Mouse (Mus musculus) embryonic facial prominence, embryonic 15.5 days (tissue): Measurements from ENCODE around the gene Gm15023. TPM values are rescaled to one million over a fixed set of nuclear protein-coding genes. Genes with fewer than 3 reads are reported as not detected.
"Not testable (repeated sequence)": the region's sequence is repeated elsewhere in the genome, so short reads cannot be mapped to it uniquely, and the experiment has no call there.

ENCODE experiments used
- ATAC-seq: fragments of 200-750 bp; cut with Nextera tagmentation; 2 replicates; pipeline ENCODE4 v1.8.0; 2017; ENCODE audit warnings: low read depth, moderate TSS enrichment; ENCODE audit not compliant: insufficient number of reproducible peaks, low FRiP score, low TSS enrichment
- H3K27ac ChIP-seq: fragments of 300-500 bp; sonication (generic); replicated peaks from 2 replicates; pipeline ENCODE4 v1.5.1; 2015; ENCODE audit warnings: mild to moderate bottlenecking, inconsistent platforms
- H3K27me3 ChIP-seq: fragments of 300-500 bp; sonication (generic); 2 replicates; pipeline ENCODE4 v1.6.1; 2015; ENCODE audit warnings: inconsistent platforms
- H3K36me3 ChIP-seq: fragments of 300-500 bp; sonication (generic); 2 replicates; pipeline ENCODE4 v1.6.1; 2015; ENCODE audit warnings: mild to moderate bottlenecking, inconsistent platforms
- H3K4me1 ChIP-seq: fragments of 300-500 bp; sonication (generic); 2 replicates; pipeline ENCODE4 v1.6.1; 2015; ENCODE audit warnings: inconsistent platforms
- H3K4me2 ChIP-seq: fragments of 300-500 bp; sonication (generic); replicated peaks from 2 replicates; pipeline ENCODE4 v1.6.1; 2015; ENCODE audit warnings: mild to moderate bottlenecking, inconsistent platforms
- H3K4me3 ChIP-seq: fragments of 300-500 bp; sonication (generic); replicated peaks from 2 replicates; pipeline ENCODE4 v1.5.1; 2015; ENCODE audit warnings: mild to moderate bottlenecking, inconsistent platforms
- H3K9ac ChIP-seq: fragments of 300-500 bp; sonication (generic); 2 replicates; pipeline ENCODE4 v1.6.1; 2015; ENCODE audit warnings: inconsistent platforms
- H3K9me3 ChIP-seq: fragments of 300-500 bp; sonication (generic); replicated peaks from 2 replicates; pipeline ENCODE4 v1.6.1; 2016; ENCODE audit warnings: inconsistent platforms
- WGBS: fragments of 180-500 bp; shearing (Covaris S2); methylation state at CpG from one replicate; pipeline ENCODE4 v1.1.7; 2015; 5-methylcytosine and 5-hydroxymethylcytosine counted together
- polyA plus RNA-seq: library from polyadenylated mRNA; unstranded; fragments of >200 nt; fragmentation: Nextera tagmentation; extraction: Ambion mirVana; gene quantifications from 2 replicates; pipeline ENCODE4 v1.2.1, GENCODE M21; 2015

Gm15023 gene
- polyA plus RNA-seq, result 0.11 and 0.20 TPM in 2 replicates

GRCm38 (mm10) chrX:135177532-135177931 lies at the start of gene Gm15023:
Gm15023 (minus strand) TSS chrX:135177632.
- not testable (repeated sequence) for H3K4me3 ChIP-seq, ATAC-seq, H3K9me3 ChIP-seq, H3K36me3 ChIP-seq, H3K9ac ChIP-seq, H3K27ac ChIP-seq, H3K4me2 ChIP-seq, H3K27me3 ChIP-seq, H3K4me1 ChIP-seq
- 100% methylated on average over 5 of the region's 14 CpGs for WGBS

GRCm38 (mm10) chrX:135210436-135211221 lies 33.2 kb upstream of the Gm15023 start, which contains the start of gene Tceal6:
Tceal6 (minus strand) TSS chrX:135210687.
- Histone ChIP-seq H3K4me3 (peak within 1 kb of the TSS; percentile 36), H3K4me2 (peak within 1 kb of the TSS; percentile 49), H3K9ac (no peak within 1 kb of the TSS), H3K36me3 (no peaks in the 10 kb centered on the region), H3K27ac (no peak within 1 kb of the TSS), H3K9me3 (no peaks in the 10 kb centered on the region), H3K27me3 (peaks cover 7% of the 10 kb centered on the region; the same call in 1 of the 2 replicates), H3K4me1 (no peaks in the 10 kb centered on the region)
- 33% methylated on average over 13 of the region's 13 CpGs for WGBS
- no peak for ATAC-seq

- H3K4me3 ChIP-seq, result peak overlapping the region; percentile 36
- H3K4me2 ChIP-seq, result peak overlapping the region; percentile 49
- H3K4me1 ChIP-seq, H3K27ac ChIP-seq, H3K27me3 ChIP-seq, H3K9ac ChIP-seq, H3K9me3 ChIP-seq, H3K36me3 ChIP-seq: not testable (repeated sequence)
- WGBS, result 20% methylated on average over 21 of the region's 21 CpGs
- ATAC-seq, result 0 out of 2 replicates have a peak, but pooled peaks have one; percentile 29
These were observed 32.5 kb upstream of the Gm15023 start for GRCm38 (mm10) chrX:135209773-135210435.

GRCm38 (mm10) chrX:135189924-135190323 lies 12.5 kb upstream of the Gm15023 start:
- not testable (repeated sequence) for H3K9me3 ChIP-seq, H3K9ac ChIP-seq, ATAC-seq, H3K27me3 ChIP-seq, H3K27ac ChIP-seq, H3K4me1 ChIP-seq, H3K4me2 ChIP-seq, H3K36me3 ChIP-seq, H3K4me3 ChIP-seq
- WGBS, result no CpG with 5 or more reads among the region's 6 CpGs

GRCm38 (mm10) chrX:135188661-135189060 lies 11.2 kb upstream of the Gm15023 start:
- not testable (repeated sequence) for H3K4me2 ChIP-seq, H3K27me3 ChIP-seq, H3K9ac ChIP-seq, H3K36me3 ChIP-seq, ATAC-seq, H3K9me3 ChIP-seq, H3K4me1 ChIP-seq, H3K27ac ChIP-seq, H3K4me3 ChIP-seq
- WGBS, result no CpG with 5 or more reads among the region's 3 CpGs

Other genes starting within 250 kb of the Gm15023 start
- gene Nxf2, start 212.9 kb downstream of the Gm15023 start, polyA plus RNA-seq, result 0.62 and 0.84 TPM in 2 replicates
- 5.1 and 6.1 TPM in 2 replicates for gene Zmat1, start 168.4 kb downstream of the Gm15023 start, polyA plus RNA-seq
- gene Tceal6, start 33.1 kb upstream of the Gm15023 start, polyA plus RNA-seq, result 9.1 and 15.7 TPM in 2 replicates
- 0.07 TPM in 1 of 2 replicates, not detected in the other for gene Pramel3, start 124.7 kb upstream of the Gm15023 start, polyA plus RNA-seq
- not detected in 2 replicates for gene Gm5128, start 195.7 kb upstream of the Gm15023 start, polyA plus RNA-seq